Mouse (Mus musculus) left cerebral cortex, adult 18-20 months (tissue): ENCODE measurements at regions not wholly inside any gene's neighbourhood (a gene's known extent, or its start where the extent isn't known, plus 50 kb on each side); places are given as distances from the start of the nearest gene placed in this dataset.

Experiments
- DNase-seq, 2 experiments: peaks; one replicate each; pipeline ENCODE4 v3.0.0; 2021 to 2022; ENCODE audit warnings: low spot score in 2 of 2, mixed read lengths in 1 of 2

DNA sequence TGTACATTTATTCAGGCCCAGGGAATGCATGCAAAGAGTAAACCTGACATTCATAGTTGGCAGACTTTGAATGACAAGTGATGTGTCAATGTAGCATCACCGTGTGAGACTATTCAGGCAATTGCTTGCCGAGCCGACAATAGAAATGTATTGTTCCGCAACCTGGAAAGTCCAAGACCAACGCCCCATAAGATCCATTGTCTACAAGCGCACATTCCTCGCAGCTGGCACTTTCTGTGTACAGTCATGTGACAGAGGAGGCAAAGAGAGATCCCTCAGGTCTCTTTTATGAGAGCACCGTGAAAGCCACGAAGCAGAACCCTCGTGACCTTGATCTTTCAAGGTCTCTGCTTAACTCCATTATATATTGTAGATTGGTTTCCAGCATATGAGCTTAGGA lies 150.9 kb upstream of the N4bp1 start:
- no peak for DNase-seq

DNA sequence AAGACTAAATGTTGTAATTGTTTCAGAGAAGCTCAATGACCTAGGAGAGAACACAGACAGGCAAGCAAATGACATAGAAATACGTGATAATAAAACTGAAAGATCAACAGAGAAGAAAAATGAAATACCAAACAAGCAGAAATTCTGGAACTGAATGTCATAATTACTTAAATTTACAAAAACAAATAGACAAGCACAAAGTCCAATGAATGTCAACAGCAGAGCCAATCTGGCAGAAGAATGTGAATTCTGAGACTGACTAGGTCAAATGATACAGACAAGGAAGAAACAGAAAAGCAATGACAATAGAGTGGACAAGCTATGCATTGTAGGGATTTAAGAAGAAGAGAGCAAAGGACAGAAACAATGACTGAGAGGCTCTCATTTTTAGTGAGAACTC lies 143.1 kb upstream of the N4bp1 start:
- no peak for DNase-seq

DNA sequence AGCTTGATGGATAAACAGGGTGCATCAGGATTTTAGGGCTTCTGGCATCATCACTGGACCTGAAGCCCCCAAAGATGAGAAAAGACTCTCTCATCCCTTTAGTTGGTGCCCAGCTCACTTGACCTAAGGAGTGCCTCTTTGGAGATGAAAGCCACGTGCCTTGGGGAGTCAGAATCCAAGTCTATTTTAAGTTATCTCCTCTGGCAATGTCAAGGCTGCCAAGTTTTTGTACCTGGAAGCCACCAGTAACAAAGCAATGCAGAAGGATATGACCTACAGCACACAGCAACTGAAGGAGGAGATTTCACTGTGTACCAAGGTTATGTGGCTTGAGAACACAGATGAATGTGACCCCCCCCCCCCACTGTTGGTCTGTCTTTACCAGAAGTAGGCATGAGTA lies 140.9 kb upstream of the N4bp1 start:
- no peak for DNase-seq

DNA sequence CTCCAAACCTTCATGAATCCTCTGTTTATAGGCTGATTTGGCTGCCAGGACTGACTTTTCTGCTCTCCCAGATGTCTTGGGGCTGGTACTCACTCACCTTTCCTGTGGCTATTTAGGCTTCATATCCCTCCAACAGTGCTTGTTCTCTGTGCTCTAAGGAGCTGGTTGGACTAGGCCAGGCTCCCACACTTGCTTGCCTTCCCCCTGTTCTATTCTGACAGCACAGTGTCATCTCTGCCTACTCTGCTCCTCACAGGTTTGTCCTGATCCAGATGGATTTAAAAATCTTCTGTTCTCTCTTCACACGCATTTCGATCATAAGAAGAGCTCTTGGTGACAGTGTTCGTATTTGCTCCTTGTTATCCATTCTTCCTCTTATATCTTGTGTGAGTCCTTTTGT lies 134.7 kb upstream of the N4bp1 start:
- no peak for DNase-seq

DNA sequence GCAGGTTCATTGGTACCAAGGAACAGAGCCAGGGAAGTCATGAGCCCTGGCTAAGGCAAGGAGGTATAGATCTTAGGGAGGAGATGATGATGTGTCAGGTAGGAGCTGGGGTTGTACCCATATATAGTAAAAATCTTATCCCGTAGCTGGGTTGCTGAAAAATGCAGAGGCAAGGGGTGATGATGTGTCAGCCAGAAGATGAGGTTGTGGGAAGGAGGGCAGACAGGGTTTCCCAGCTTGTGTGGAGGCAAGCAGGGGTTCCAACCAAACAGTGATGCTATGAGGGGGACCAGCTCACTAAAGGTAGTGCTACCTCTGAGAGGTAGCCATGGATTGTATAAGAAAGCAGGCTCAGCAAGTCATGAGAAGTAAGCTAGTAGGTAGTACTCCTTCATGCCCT lies 90.5 kb upstream of the N4bp1 start:
- DNase-seq, result no peak

DNA sequence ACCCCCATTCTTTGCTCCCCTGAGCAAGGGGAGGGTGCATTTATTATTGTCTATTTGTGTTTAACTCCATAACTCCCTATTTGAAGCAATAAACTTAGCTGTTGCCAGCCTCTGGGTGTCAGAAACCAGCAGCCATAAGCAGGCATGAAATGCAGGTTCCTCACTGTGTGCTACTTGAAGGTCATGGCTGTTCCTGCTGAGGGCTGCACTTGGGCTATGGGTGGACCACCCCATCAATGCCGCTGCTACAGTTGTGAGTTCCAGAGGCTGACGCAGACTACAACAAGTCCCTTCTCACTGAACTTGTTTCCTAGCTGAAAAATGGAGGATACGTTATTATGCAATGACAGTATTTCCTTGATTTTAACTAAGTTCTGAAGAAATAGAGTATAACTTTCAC lies 86.7 kb upstream of the N4bp1 start:
- DNase-seq, result no peak

DNA sequence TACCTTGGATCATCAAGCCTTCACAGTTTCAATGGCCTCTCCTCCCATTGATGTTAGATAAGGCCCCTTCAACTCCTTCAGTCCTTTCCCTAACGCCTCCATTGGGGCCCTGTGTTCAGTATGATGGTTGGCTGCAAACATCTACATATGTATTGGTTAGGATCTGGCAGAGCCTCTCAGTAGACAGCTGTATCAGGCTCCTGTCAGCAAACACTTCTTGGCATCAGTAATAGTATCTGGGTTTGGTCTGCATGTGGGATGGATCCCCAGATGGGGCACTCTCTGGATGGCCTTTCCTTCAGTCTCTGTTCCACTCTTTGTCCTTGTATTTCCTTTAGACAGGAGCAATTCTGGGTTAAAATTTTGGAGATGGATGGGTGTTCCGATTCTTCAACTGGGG lies 84.0 kb upstream of the N4bp1 start:
- no peak for DNase-seq

DNA sequence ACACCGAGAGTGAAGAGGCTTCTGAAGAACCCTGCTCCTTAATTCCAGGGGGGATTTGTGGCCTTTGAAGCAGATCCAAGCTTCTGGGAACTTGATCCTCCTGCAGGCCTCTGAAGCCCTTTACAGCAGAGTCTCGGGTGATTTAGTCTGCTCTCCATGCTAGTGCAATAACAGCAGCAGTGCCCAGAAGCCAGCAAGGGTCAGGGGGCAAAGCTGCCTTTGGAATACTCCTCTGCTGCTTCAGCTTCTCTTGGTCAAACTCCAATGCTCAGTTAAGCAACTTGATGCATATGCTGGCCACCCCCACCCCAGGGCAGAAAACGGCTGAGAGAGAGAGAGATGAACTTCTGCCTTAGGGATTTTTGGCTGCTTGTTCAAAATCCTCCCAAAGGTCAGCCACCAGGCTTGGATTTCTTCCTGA lies 82.8 kb upstream of the N4bp1 start:
- no peak for DNase-seq

DNA sequence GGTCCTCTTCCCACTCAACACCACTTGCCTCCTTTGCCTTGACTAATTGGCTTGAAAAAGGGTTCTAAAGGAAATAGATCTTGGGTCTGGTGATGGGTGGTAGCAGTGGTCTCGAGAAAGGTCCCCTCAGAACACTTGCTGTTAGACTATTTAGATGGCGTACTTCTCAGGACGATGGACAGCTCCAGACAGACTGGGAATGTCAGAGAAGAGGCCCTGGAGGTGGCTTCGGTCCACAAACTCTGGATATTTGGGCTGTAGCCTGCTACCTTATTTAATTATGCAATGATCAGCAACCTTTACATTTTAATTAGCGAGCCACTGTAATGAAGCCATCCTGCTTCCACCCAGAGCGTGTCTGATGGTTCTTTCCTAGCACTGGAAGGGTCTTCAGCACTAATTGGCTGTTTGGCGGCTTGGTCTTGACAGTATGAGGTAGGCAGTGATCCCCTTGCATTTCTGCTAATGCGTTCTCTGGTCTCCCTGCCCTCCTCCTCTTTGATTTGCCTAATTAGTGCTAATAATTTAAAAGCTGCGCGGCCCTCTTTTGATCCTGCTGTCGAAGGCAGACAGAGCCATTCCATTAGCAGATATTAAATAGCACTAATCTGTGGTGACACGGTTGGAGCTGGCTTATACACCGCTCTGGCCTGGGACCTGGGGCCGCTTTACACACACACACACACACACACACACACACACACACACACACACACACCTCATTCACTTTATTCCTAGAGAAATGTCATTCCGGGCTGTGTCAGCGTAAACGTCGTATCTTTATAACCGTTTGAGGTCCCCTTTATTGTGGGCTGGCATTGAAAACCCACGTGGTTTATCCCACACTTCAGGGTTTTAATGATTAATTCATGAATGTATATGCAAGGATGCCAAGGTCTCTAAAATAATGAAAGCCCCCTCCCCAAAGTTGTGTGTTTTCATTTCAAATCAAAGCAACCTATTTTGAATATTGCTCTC lies 76.4 kb upstream of the N4bp1 start:
- no peak for DNase-seq
